Mouse (Mus musculus) liver, embryonic 11.5 days (tissue): ENCODE results near the gene Plaur. TPM values are rescaled to one million over a fixed set of nuclear protein-coding genes. Genes with fewer than 3 reads are reported as not detected.
A peak's percentile ranks its signal among the peaks of the same experiment; 100 is the strongest.

Experiments
- ATAC-seq: fragments of 200-750 bp; cut with Nextera tagmentation; replicated peaks from 2 replicates; pipeline ENCODE4 v1.8.0; 2017; ENCODE audit warnings: moderate number of reproducible peaks, mild to moderate bottlenecking, moderate TSS enrichment, moderate library complexity; ENCODE audit not compliant: low FRiP score
- DNase-seq: peaks from one replicate; pipeline ENCODE4 v3.0.0-alpha.2; 2017; ENCODE audit warnings: low spot score
- H3K27ac ChIP-seq: fragments of 300-500 bp; sonication (generic); 2 replicates; pipeline ENCODE4 v1.5.1; 2014; ENCODE audit warnings: mild to moderate bottlenecking, low read depth, low read length, control low read depth
- H3K27me3 ChIP-seq: fragments of 300-500 bp; sonication (generic); replicated peaks from 2 replicates; pipeline ENCODE4 v1.6.1; 2014; ENCODE audit warnings: low read length, mixed read lengths; ENCODE audit not compliant: control insufficient read depth, insufficient read depth
- H3K36me3 ChIP-seq: fragments of 300-500 bp; sonication (generic); 2 replicates; pipeline ENCODE4 v1.6.1; 2014; ENCODE audit warnings: mild to moderate bottlenecking, low read length, moderate library complexity, mixed read lengths; ENCODE audit not compliant: control insufficient read depth, insufficient read depth
- H3K4me1 ChIP-seq: fragments of 300-500 bp; sonication (generic); replicated peaks from 2 replicates; pipeline ENCODE4 v1.6.1; 2014; ENCODE audit warnings: low read length, mixed read lengths; ENCODE audit not compliant: control insufficient read depth, insufficient read depth
- H3K4me2 ChIP-seq: fragments of 300-500 bp; sonication (generic); 2 replicates; pipeline ENCODE4 v1.6.1; 2014; ENCODE audit warnings: mild to moderate bottlenecking, control low read depth, moderate library complexity
- H3K4me3 ChIP-seq: fragments of 300-500 bp; sonication (generic); 2 replicates; pipeline ENCODE4 v1.5.1; 2014; ENCODE audit warnings: low read depth, low read length, control low read depth
- H3K9ac ChIP-seq: fragments of 300-500 bp; sonication (generic); 2 replicates; pipeline ENCODE4 v1.6.1; 2014; ENCODE audit warnings: low read depth, low read length, control low read depth
- H3K9me3 ChIP-seq: fragments of 300-500 bp; sonication (generic); 2 replicates; pipeline ENCODE4 v1.6.1; 2016; ENCODE audit warnings: low read length, inconsistent platforms, mixed read lengths; ENCODE audit not compliant: control insufficient read depth
- WGBS: fragments of 180-500 bp; shearing (Covaris S2); extraction: QIAGEN DNeasy Blood & Tissue Kit; methylation state at CpG from one replicate; pipeline ENCODE4 v1.1.7; 2014; 5-methylcytosine and 5-hydroxymethylcytosine counted together
- polyA plus RNA-seq: library from polyadenylated mRNA; unstranded; fragments of >200 nt; fragmentation: Nextera tagmentation; extraction: Ambion mirVana; gene quantifications from 2 replicates; pipeline ENCODE4 v1.2.1, GENCODE M21; 2014

Plaur gene
- polyA plus RNA-seq, 1 experiment from 2014 or later = 5.6 TPM

- H3K36me3 ChIP-seq = no peaks in the 10 kb centered on the region
These were observed 25.1 kb downstream of the Plaur start for GRCm38 (mm10) chr7:24487403-24487802.

DNA sequence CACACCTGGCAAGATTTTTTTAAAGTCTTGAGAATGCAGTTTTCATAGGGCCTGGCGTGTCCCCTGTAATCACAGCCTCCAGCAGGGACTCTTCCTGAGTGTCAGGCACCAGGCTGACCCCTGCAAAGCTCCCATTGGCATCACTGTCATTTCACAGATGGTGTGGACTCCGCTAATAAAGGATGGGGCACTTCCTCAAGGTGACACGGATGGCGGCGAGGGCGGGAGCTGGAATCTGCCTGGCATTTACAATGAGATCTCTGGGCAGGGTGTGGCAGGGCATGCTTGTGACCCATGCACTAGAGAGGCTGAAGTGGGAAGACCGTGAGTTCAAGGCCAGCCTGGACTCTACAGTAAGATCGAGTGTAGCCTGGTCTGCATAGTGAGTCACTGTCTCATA is 26.0 kb downstream of the Plaur start:
- no peak overlapping the region for H3K4me2 ChIP-seq
- WGBS = 80% methylated on average over 8 of the region's 8 CpGs
- ATAC-seq = no peak
- H3K9me3 ChIP-seq = no peaks in the 10 kb centered on the region
- DNase-seq = no peak
- H3K4me1 ChIP-seq = no peaks in the 10 kb centered on the region
- no peaks in the 10 kb centered on the region for H3K36me3 ChIP-seq
- no peak overlapping the region for H3K9ac ChIP-seq
- H3K4me3 ChIP-seq = no peak overlapping the region
- no peak overlapping the region for H3K27ac ChIP-seq
- H3K27me3 ChIP-seq = peaks cover 21% of the 10 kb centered on the region

More at GRCm38 (mm10) chr7:24487403-24487802, 25.1 kb downstream of the Plaur start:
- ATAC-seq (no peak), DNase-seq (no peak)
- H3K27me3 ChIP-seq = peaks cover 30% of the 10 kb centered on the region
- no peak overlapping the region for H3K27ac ChIP-seq
- H3K4me1 ChIP-seq = no peaks in the 10 kb centered on the region
- WGBS = 30% methylated on average over 3 of the region's 3 CpGs
- no peak overlapping the region for H3K9ac ChIP-seq
- no peak overlapping the region for H3K4me3 ChIP-seq
- H3K4me2 ChIP-seq = no peak overlapping the region
- no peaks in the 10 kb centered on the region for H3K9me3 ChIP-seq

DNA sequence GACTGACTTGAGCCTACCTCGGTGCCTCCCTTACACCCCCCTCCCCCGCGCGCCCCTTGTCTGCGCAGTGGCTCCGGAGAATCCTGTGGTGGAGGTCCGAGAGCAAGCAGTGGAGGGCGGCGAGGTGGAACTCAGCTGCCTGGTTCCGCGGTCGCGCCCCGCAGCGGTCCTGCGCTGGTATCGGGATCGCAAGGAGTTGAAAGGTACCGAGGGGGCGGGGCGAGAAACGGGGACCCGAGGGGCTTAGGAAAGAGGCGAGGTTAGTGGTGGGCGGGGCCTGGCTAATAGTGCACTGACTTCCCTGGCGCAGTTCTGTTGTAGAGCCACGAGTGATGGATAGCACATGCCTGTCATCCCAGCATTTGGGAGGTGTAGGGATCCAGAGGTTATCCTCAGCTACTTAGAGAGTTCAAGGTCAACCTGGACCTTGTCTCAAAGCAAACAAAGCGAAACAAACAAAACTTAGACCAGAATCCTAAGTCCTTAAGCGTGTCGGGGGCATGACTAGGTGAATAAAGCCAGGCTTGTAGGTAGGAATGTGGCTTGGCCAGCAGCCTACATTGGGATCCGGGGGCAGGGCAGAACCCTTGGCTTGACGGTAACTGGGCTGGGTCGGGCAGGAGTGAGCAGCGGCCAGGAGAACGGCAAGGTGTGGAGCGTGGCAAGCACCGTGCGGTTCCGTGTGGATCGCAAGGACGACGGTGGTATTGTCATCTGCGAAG is 37.7 kb downstream of the Plaur start:
- Histone ChIP-seq H3K9me3 (peaks cover 4% of the 10 kb centered on the region; the same call in 1 of the 2 replicates), H3K4me3 (peak overlapping the region; percentile 36), H3K27ac (no peak overlapping the region), H3K9ac (no peak overlapping the region), H3K4me1 (peaks cover 7% of the 10 kb centered on the region), H3K27me3 (peaks cover 59% of the 10 kb centered on the region), H3K36me3 (no peaks in the 10 kb centered on the region), H3K4me2 (peak overlapping the region; percentile 55)
- WGBS = 12% methylated on average over 43 of the region's 43 CpGs
- DNase-seq = no peak
- no peak for ATAC-seq

GRCm38 (mm10) chr7:24500929-24501328 is 38.6 kb downstream of the Plaur start:
- peaks cover 11% of the 10 kb centered on the region for H3K4me1 ChIP-seq
- DNase-seq (peak; percentile 49), ATAC-seq (no peak)
- no peak overlapping the region for H3K9ac ChIP-seq
- H3K27ac ChIP-seq = no peak overlapping the region
- H3K4me2 ChIP-seq = no peak overlapping the region
- peaks cover 4% of the 10 kb centered on the region; the same call in 1 of the 2 replicates for H3K9me3 ChIP-seq
- no peak overlapping the region for H3K4me3 ChIP-seq
- H3K36me3 ChIP-seq = no peaks in the 10 kb centered on the region
- 23% methylated on average over 7 of the region's 7 CpGs for WGBS
- H3K27me3 ChIP-seq = peaks cover 59% of the 10 kb centered on the region

GRCm38 (mm10) chr7:24501492-24501891 is 39.2 kb downstream of the Plaur start:
- Histone ChIP-seq H3K36me3 (no peaks in the 10 kb centered on the region), H3K9ac (no peak overlapping the region), H3K9me3 (peaks cover 4% of the 10 kb centered on the region; the same call in 1 of the 2 replicates), H3K27me3 (peaks cover 59% of the 10 kb centered on the region), H3K4me2 (no peak overlapping the region), H3K27ac (no peak overlapping the region), H3K4me1 (peaks cover 16% of the 10 kb centered on the region), H3K4me3 (no peak overlapping the region)
- WGBS = 30% methylated on average over 21 of the region's 21 CpGs
- ATAC-seq = no peak
- DNase-seq = no peak

DNA sequence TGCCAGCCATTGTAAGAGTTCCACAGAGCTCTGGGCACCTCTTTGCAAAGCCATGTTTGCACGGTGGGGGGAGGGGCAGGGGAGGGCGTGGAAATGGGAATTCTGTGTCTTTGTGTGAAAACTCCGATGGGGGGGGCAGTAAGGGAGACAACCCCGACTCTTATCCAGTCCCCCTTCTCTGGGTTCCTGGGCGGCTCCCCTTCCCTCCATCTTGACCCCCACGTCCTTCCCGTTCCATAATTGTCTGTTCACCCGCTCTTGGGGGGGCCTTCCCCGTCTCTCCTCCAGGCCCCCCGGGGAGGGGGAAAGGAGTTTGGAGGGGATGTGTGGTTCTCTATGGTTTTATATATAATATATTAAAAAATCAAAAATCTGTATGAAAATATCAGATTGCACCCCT is 41.7 kb downstream of the Plaur start:
- Histone ChIP-seq H3K9ac (no peak overlapping the region), H3K4me1 (peaks cover 26% of the 10 kb centered on the region), H3K9me3 (peaks cover 4% of the 10 kb centered on the region; the same call in 1 of the 2 replicates), H3K4me3 (no peak overlapping the region), H3K36me3 (no peaks in the 10 kb centered on the region), H3K4me2 (peak overlapping the region; percentile 34), H3K27me3 (peaks cover 48% of the 10 kb centered on the region), H3K27ac (no peak overlapping the region)
- no peak for DNase-seq
- 19% methylated on average over 10 of the region's 10 CpGs for WGBS
- ATAC-seq = no peak

- no peak overlapping the region for H3K27ac ChIP-seq
- no peak overlapping the region for H3K4me3 ChIP-seq
- H3K4me1 ChIP-seq = peaks cover 26% of the 10 kb centered on the region
- no peak overlapping the region for H3K9ac ChIP-seq
- H3K4me2 ChIP-seq = peak overlapping the region; percentile 22; the same call in 1 of the 2 replicates
- H3K27me3 ChIP-seq = peaks cover 39% of the 10 kb centered on the region
- 13% methylated on average over 4 of the region's 4 CpGs for WGBS
- no peak for ATAC-seq
- H3K9me3 ChIP-seq = peaks cover 4% of the 10 kb centered on the region; the same call in 1 of the 2 replicates
- no peaks in the 10 kb centered on the region for H3K36me3 ChIP-seq
- no peak for DNase-seq
These were observed 42.6 kb downstream of the Plaur start for GRCm38 (mm10) chr7:24504868-24505267.

GRCm38 (mm10) chr7:24505447-24506064 is 43.3 kb downstream of the Plaur start:
- peaks cover 4% of the 10 kb centered on the region; the same call in 1 of the 2 replicates for H3K9me3 ChIP-seq
- H3K27ac ChIP-seq = no peak overlapping the region
- peaks cover 26% of the 10 kb centered on the region for H3K4me1 ChIP-seq
- no peak overlapping the region for H3K4me3 ChIP-seq
- peaks cover 32% of the 10 kb centered on the region for H3K27me3 ChIP-seq
- peak overlapping the region; percentile 91 for H3K4me2 ChIP-seq
- no peaks in the 10 kb centered on the region for H3K36me3 ChIP-seq
- WGBS = 34% methylated on average over 15 of the region's 15 CpGs
- DNase-seq (no peak), ATAC-seq (no peak)
- H3K9ac ChIP-seq = no peak overlapping the region
